Mouse (Mus musculus): Measurements from ENCODE around the gene Pdap1. TPM values are rescaled to one million over a fixed set of nuclear protein-coding genes. Genes with fewer than 3 reads are reported as not detected.
A peak's percentile ranks its signal among the peaks of the same experiment; 100 is the strongest.
"Not testable (repeated sequence)": the region's sequence is repeated elsewhere in the genome, so short reads cannot be mapped to it uniquely, and the experiment has no call there.

Pdap1 gene
- polyA plus RNA-seq, 1 experiment from 2014 or later = 114 TPM

GRCm38 (mm10) chr5:145147748-145148147, 7.7 kb upstream of the Pdap1 start:
- H3K4me1 ChIP-seq (replicated peaks) = no peaks in the 10 kb centered on the region
- peaks cover 93% of the 10 kb centered on the region for H3K36me3 ChIP-seq
- no peak overlapping the region for H3K4me2 ChIP-seq
- ATAC-seq (ENCODE audit: low FRiP score, low read depth) = no peak
- H3K9ac ChIP-seq = no peak overlapping the region
- 91% methylated on average over 5 of the region's 5 CpGs for WGBS
- no peak overlapping the region for H3K27ac ChIP-seq (replicated peaks)
- H3K4me3 ChIP-seq = no peak overlapping the region
- no peaks in the 10 kb centered on the region for H3K9me3 ChIP-seq
- H3K27me3 ChIP-seq = no peaks in the 10 kb centered on the region

- H3K4me1 ChIP-seq (replicated peaks) = peaks cover 30% of the 10 kb centered on the region
- peak overlapping the region; percentile 92 for H3K4me2 ChIP-seq
- no peaks in the 10 kb centered on the region for H3K27me3 ChIP-seq
- no peaks in the 10 kb centered on the region for H3K9me3 ChIP-seq
- no peak for ATAC-seq (ENCODE audit: low FRiP score, low read depth)
- peak overlapping the region; percentile 79 for H3K4me3 ChIP-seq
- H3K9ac ChIP-seq = peak overlapping the region; percentile 80
- peaks cover 43% of the 10 kb centered on the region for H3K36me3 ChIP-seq
- WGBS = 1% methylated on average over 18 of the region's 18 CpGs
- peak overlapping the region; percentile 96 for H3K27ac ChIP-seq (replicated peaks)
These were observed 573 bp upstream of the Pdap1 start for GRCm38 (mm10) chr5:145140611-145141010.

GRCm38 (mm10) chr5:145138836-145139235, 1.2 kb downstream of the Pdap1 start:
- WGBS = 16% methylated on average over 6 of the region's 6 CpGs
- peak overlapping the region; percentile 80 for H3K9ac ChIP-seq
- peak overlapping the region; percentile 92 for H3K4me2 ChIP-seq
- ATAC-seq (ENCODE audit: low FRiP score, low read depth) = no peak
- peaks cover 30% of the 10 kb centered on the region for H3K4me1 ChIP-seq (replicated peaks)
- H3K27ac ChIP-seq (replicated peaks) = peak overlapping the region; percentile 96; the same call in 1 of the 2 replicates
- H3K36me3 ChIP-seq = peaks cover 43% of the 10 kb centered on the region
- no peaks in the 10 kb centered on the region for H3K9me3 ChIP-seq
- H3K27me3 ChIP-seq = no peaks in the 10 kb centered on the region
- H3K4me3 ChIP-seq = peak overlapping the region; percentile 79

GRCm38 (mm10) chr5:145133275-145133674, 6.8 kb downstream of the Pdap1 start:
- ATAC-seq (ENCODE audit: low FRiP score, low read depth); H3K9me3 ChIP-seq; H3K27ac ChIP-seq (replicated peaks); H3K4me1 ChIP-seq (replicated peaks); H3K4me3 ChIP-seq; H3K9ac ChIP-seq; H3K4me2 ChIP-seq; H3K27me3 ChIP-seq: not testable (repeated sequence)
- H3K36me3 ChIP-seq = peaks cover 71% of the 10 kb centered on the region
- WGBS = 90% methylated on average over 6 of the region's 6 CpGs

- ATAC-seq (ENCODE audit: low FRiP score, low read depth) = no peak
- 96% methylated on average over 3 of the region's 3 CpGs for WGBS
- Histone ChIP-seq H3K4me3 (no peak overlapping the region), H3K36me3 (peaks cover 78% of the 10 kb centered on the region), H3K27ac (replicated peaks) (no peak overlapping the region), H3K9ac (no peak overlapping the region), H3K4me2 (no peak overlapping the region), H3K4me1 (replicated peaks) (no peaks in the 10 kb centered on the region), H3K9me3 (no peaks in the 10 kb centered on the region), H3K27me3 (no peaks in the 10 kb centered on the region)
These were observed 9.0 kb downstream of the Pdap1 start for GRCm38 (mm10) chr5:145130995-145131394.

- H3K27ac ChIP-seq (replicated peaks) = no peak overlapping the region
- 90% methylated on average over 11 of the region's 11 CpGs for WGBS
- H3K9me3 ChIP-seq = no peaks in the 10 kb centered on the region
- ATAC-seq (ENCODE audit: low FRiP score, low read depth) = no peak
- H3K36me3 ChIP-seq = peaks cover 76% of the 10 kb centered on the region
- no peak overlapping the region for H3K4me3 ChIP-seq
- no peak overlapping the region for H3K4me2 ChIP-seq
- no peaks in the 10 kb centered on the region for H3K27me3 ChIP-seq
- H3K9ac ChIP-seq = no peak overlapping the region
- H3K4me1 ChIP-seq (replicated peaks) = no peaks in the 10 kb centered on the region
These were observed 9.8 kb downstream of the Pdap1 start for GRCm38 (mm10) chr5:145130191-145130590.

GRCm38 (mm10) chr5:145129773-145130172, 10.3 kb downstream of the Pdap1 start:
- H3K4me2 ChIP-seq; ATAC-seq (ENCODE audit: low FRiP score, low read depth); H3K27me3 ChIP-seq; H3K27ac ChIP-seq (replicated peaks); H3K9me3 ChIP-seq; H3K4me3 ChIP-seq; H3K4me1 ChIP-seq (replicated peaks); H3K9ac ChIP-seq: not testable (repeated sequence)
- peaks cover 72% of the 10 kb centered on the region for H3K36me3 ChIP-seq
- 92% methylated on average over 4 of the region's 6 CpGs for WGBS

- no peaks in the 10 kb centered on the region for H3K27me3 ChIP-seq
- H3K9ac ChIP-seq = no peak overlapping the region
- H3K4me1 ChIP-seq (replicated peaks) = no peaks in the 10 kb centered on the region
- H3K4me3 ChIP-seq = no peak overlapping the region
- no peaks in the 10 kb centered on the region for H3K9me3 ChIP-seq
- no peak for ATAC-seq (ENCODE audit: low FRiP score, low read depth)
- H3K36me3 ChIP-seq = peaks cover 65% of the 10 kb centered on the region
- no peak overlapping the region for H3K27ac ChIP-seq (replicated peaks)
- no peak overlapping the region for H3K4me2 ChIP-seq
- WGBS = 98% methylated on average over 4 of the region's 4 CpGs
These were observed 10.9 kb downstream of the Pdap1 start for GRCm38 (mm10) chr5:145129124-145129523.

GRCm38 (mm10) chr5:145126580-145126979, 13.5 kb downstream of the Pdap1 start:
- WGBS = 95% methylated on average over 9 of the region's 9 CpGs
- no peak overlapping the region for H3K4me3 ChIP-seq
- H3K4me2 ChIP-seq = no peak overlapping the region
- no peak overlapping the region for H3K9ac ChIP-seq
- H3K36me3 ChIP-seq = peaks cover 41% of the 10 kb centered on the region
- H3K4me1 ChIP-seq (replicated peaks) = no peaks in the 10 kb centered on the region
- H3K27ac ChIP-seq (replicated peaks) = no peak overlapping the region
- no peak for ATAC-seq (ENCODE audit: low FRiP score, low read depth)
- no peaks in the 10 kb centered on the region for H3K9me3 ChIP-seq
- H3K27me3 ChIP-seq = no peaks in the 10 kb centered on the region

- ATAC-seq (ENCODE audit: low FRiP score, low read depth) = no peak
- no peak overlapping the region for H3K4me2 ChIP-seq
- 94% methylated on average over 19 of the region's 19 CpGs for WGBS
- H3K4me3 ChIP-seq = no peak overlapping the region
- H3K9me3 ChIP-seq = no peaks in the 10 kb centered on the region
- H3K4me1 ChIP-seq (replicated peaks) = no peaks in the 10 kb centered on the region
- H3K27me3 ChIP-seq = no peaks in the 10 kb centered on the region
- H3K27ac ChIP-seq (replicated peaks) = no peak overlapping the region
- H3K36me3 ChIP-seq = peaks cover 13% of the 10 kb centered on the region
- H3K9ac ChIP-seq = no peak overlapping the region
These were observed 16.6 kb downstream of the Pdap1 start for GRCm38 (mm10) chr5:145123396-145123795.

GRCm38 (mm10) chr5:145120921-145121320, 19.1 kb downstream of the Pdap1 start:
- ATAC-seq (ENCODE audit: low FRiP score, low read depth) = no peak
- no peaks in the 10 kb centered on the region; the same call in 1 of the 2 replicates for H3K36me3 ChIP-seq
- no peak overlapping the region for H3K4me3 ChIP-seq
- no peak overlapping the region for H3K4me2 ChIP-seq
- H3K9me3 ChIP-seq = no peaks in the 10 kb centered on the region
- H3K27me3 ChIP-seq = no peaks in the 10 kb centered on the region
- H3K4me1 ChIP-seq (replicated peaks) = no peaks in the 10 kb centered on the region
- H3K9ac ChIP-seq = no peak overlapping the region
- H3K27ac ChIP-seq (replicated peaks) = no peak overlapping the region
- 70% methylated on average over 7 of the region's 7 CpGs for WGBS

- WGBS = 85% methylated on average over 2 of the region's 2 CpGs
- no peak for ATAC-seq (ENCODE audit: low FRiP score, low read depth)
- no peaks in the 10 kb centered on the region; the same call in 1 of the 2 replicates for H3K36me3 ChIP-seq
- H3K27me3 ChIP-seq = peaks cover 6% of the 10 kb centered on the region; the same call in 1 of the 2 replicates
- no peaks in the 10 kb centered on the region for H3K9me3 ChIP-seq
- no peak overlapping the region for H3K4me3 ChIP-seq
- H3K4me2 ChIP-seq = no peak overlapping the region
- no peak overlapping the region for H3K27ac ChIP-seq (replicated peaks)
- peaks cover 5% of the 10 kb centered on the region; the same call in 1 of the 2 replicates for H3K4me1 ChIP-seq (replicated peaks)
- no peak overlapping the region for H3K9ac ChIP-seq
These were observed 20.7 kb downstream of the Pdap1 start for GRCm38 (mm10) chr5:145119385-145119784.

GRCm38 (mm10) chr5:145118461-145118860, 21.6 kb downstream of the Pdap1 start:
- H3K4me1 ChIP-seq (replicated peaks) = peaks cover 10% of the 10 kb centered on the region
- H3K27me3 ChIP-seq = peaks cover 9% of the 10 kb centered on the region; the same call in 1 of the 2 replicates
- no peaks in the 10 kb centered on the region for H3K36me3 ChIP-seq
- H3K4me3 ChIP-seq = no peak overlapping the region
- H3K9ac ChIP-seq = no peak overlapping the region
- H3K27ac ChIP-seq (replicated peaks) = no peak overlapping the region
- no peak overlapping the region for H3K4me2 ChIP-seq
- ATAC-seq (ENCODE audit: low FRiP score, low read depth) = no peak
- no peaks in the 10 kb centered on the region for H3K9me3 ChIP-seq
- 92% methylated on average over 5 of the region's 5 CpGs for WGBS

All from hindbrain, embryonic 15.5 days (tissue).